Comparison of ENCODE assay signal across 4 mouse cellular contexts in genomic region chr14:100947625-100948024, GRCm38 (mm10).
A peak's percentile ranks its signal among the peaks of the same experiment; 100 is the strongest.
DNase-seq lines count a peak whose midpoint lies in the region; ATAC-seq and TF ChIP-seq lines count a peak whose summit lies in the region.
"Not testable (repeated sequence)": the region's sequence is repeated elsewhere in the genome, so short reads cannot be mapped to it uniquely, and the experiment has no call there.

No protein-coding gene starts in this region.

- H3K4me1 ChIP-seq in heart, postnatal 0 days (ENCODE audit: control insufficient read depth, insufficient read depth); midbrain, embryonic 11.5 days (ENCODE audit: control insufficient read depth, insufficient read depth, low read length): not testable (repeated sequence)

- intact Hi-C loops in heart, postnatal 10 days (cut with DNase I) = not testable (repeated sequence)

- not testable (repeated sequence) for H3K4me3 ChIP-seq in heart, postnatal 0 days (ENCODE audit: low read depth, low read length); midbrain, embryonic 11.5 days (ENCODE audit: low read depth, low read length)

- not testable (repeated sequence) for H3K4me2 ChIP-seq in heart, postnatal 0 days (ENCODE audit: low read depth, low read length); midbrain, embryonic 11.5 days

- not testable (repeated sequence) for H3K36me3 ChIP-seq in heart, postnatal 0 days (replicated peaks; ENCODE audit: control insufficient read depth, insufficient read depth, low read length); midbrain, embryonic 11.5 days (ENCODE audit: control insufficient read depth, insufficient read depth, low read length)

- peak; percentile 33; the same call in 1 of the 2 replicates for ATAC-seq in heart, postnatal 0 days (ENCODE audit: insufficient read depth, low read depth)
- not testable (repeated sequence) for ATAC-seq in midbrain, embryonic 11.5 days (ENCODE audit: low FRiP score)

- not testable (repeated sequence) for TF ChIP-seq CTCF in heart, postnatal 0 days (IDR thresholded peaks at IDR 0.05; ENCODE audit: low read depth)

- TF ChIP-seq EP300 in heart, postnatal 0 days (IDR thresholded peaks at IDR 0.05; ENCODE audit: low read depth) = peak; percentile 68; the same call in 1 of the 2 replicates

- not testable (repeated sequence) for H3K9me3 ChIP-seq in heart, postnatal 0 days (replicated peaks; ENCODE audit: control insufficient read depth, low read length); midbrain, embryonic 11.5 days (ENCODE audit: control insufficient read depth, low read length)

- H3K9ac ChIP-seq in heart, postnatal 0 days (replicated peaks; ENCODE audit: low read depth, low read length); midbrain, embryonic 11.5 days (ENCODE audit: low read length): not testable (repeated sequence)

- H3K27ac ChIP-seq in heart, postnatal 0 days (ENCODE audit: low read depth); midbrain, embryonic 11.5 days (ENCODE audit: low read depth, low read length): not testable (repeated sequence)

- H3K27me3 ChIP-seq in heart, postnatal 0 days (ENCODE audit: control insufficient read depth, insufficient read depth, low read length); midbrain, embryonic 11.5 days (ENCODE audit: control insufficient read depth, insufficient read depth, low read length): not testable (repeated sequence)

- peak; percentile 87 for DNase-seq in heart, adult 11 months
- DNase-seq in heart, postnatal 0 days (ENCODE audit: low spot score) = not testable (repeated sequence)
- peak; percentile 11 to 22 for DNase-seq in heart, postnatal 10 days
- DNase-seq in midbrain, embryonic 11.5 days (ENCODE audit: low spot score, missing footprints) = peak; percentile 70
